Mouse (Mus musculus): ENCODE data around the gene Cdhr5. TPM values are rescaled to one million over a fixed set of nuclear protein-coding genes. Genes with fewer than 3 reads are reported as not detected.
A peak's percentile ranks its signal among the peaks of the same experiment; 100 is the strongest.

The Cdhr5 gene
- 14.4 and 16.5 TPM in 2 replicates for total RNA-seq (2021)
- long read RNA-seq, transcript Cdhr5-201 (14 exons, 2,133 nt): major isoform, 12 of 23 reads
- long read RNA-seq, partial matches to known transcripts: 10 of 23 reads
- long read RNA-seq, other reads (novel, unspliced or antisense): 0 of 23 reads

- no peak for DNase-seq
These were observed at the start of gene Cdhr5 for GRCm38 (mm10) chr7:141276546-141276945. Gene Cdhr5, minus strand, starts transcription at chr7:141276786.

GRCm38 (mm10) chr7:141324686-141325085 lies 48.1 kb upstream of the Cdhr5 start:
- no peak for DNase-seq

GRCm38 (mm10) chr7:141319446-141319845 lies 42.9 kb upstream of the Cdhr5 start:
- no peak for DNase-seq

- DNase-seq: no peak
These were observed 41.1 kb upstream of the Cdhr5 start for GRCm38 (mm10) chr7:141317619-141318132.

- peak; percentile 35 for DNase-seq
These were observed 39.4 kb upstream of the Cdhr5 start for GRCm38 (mm10) chr7:141315974-141316373.

- no peak for DNase-seq
These were observed 38.5 kb upstream of the Cdhr5 start for GRCm38 (mm10) chr7:141315076-141315475.

- DNase-seq: peak; percentile 49
These were observed 37.8 kb upstream of the Cdhr5 start for GRCm38 (mm10) chr7:141314416-141314815.

GRCm38 (mm10) chr7:141304537-141304936 lies 28.0 kb upstream of the Cdhr5 start:
- no peak for DNase-seq

- DNase-seq: no peak
These were observed 26.2 kb upstream of the Cdhr5 start for GRCm38 (mm10) chr7:141302702-141303268.

GRCm38 (mm10) chr7:141301386-141301785 lies 24.8 kb upstream of the Cdhr5 start:
- peak; percentile 39 for DNase-seq

- DNase-seq: no peak
These were observed 22.6 kb upstream of the Cdhr5 start for GRCm38 (mm10) chr7:141299175-141299574.

- DNase-seq: no peak
These were observed 21.5 kb upstream of the Cdhr5 start for GRCm38 (mm10) chr7:141297926-141298650.

GRCm38 (mm10) chr7:141294479-141294878 lies 17.9 kb upstream of the Cdhr5 start:
- DNase-seq: no peak

- peak; percentile 63 for DNase-seq
These were observed 17.4 kb upstream of the Cdhr5 start for GRCm38 (mm10) chr7:141293852-141294471.

GRCm38 (mm10) chr7:141292583-141293388 lies 16.2 kb upstream of the Cdhr5 start:
- no peak for DNase-seq

- DNase-seq: no peak
These were observed 15.5 kb upstream of the Cdhr5 start, which contains the start of gene Drd4 for GRCm38 (mm10) chr7:141291921-141292582. Gene Drd4, plus strand, starts transcription at chr7:141292006.

GRCm38 (mm10) chr7:141288042-141288441 lies 11.5 kb upstream of the Cdhr5 start:
- no peak for DNase-seq

GRCm38 (mm10) chr7:141282756-141283155 lies 6.2 kb upstream of the Cdhr5 start:
- no peak for DNase-seq

- no peak for DNase-seq
These were observed 4.9 kb upstream of the Cdhr5 start for GRCm38 (mm10) chr7:141281442-141281841.

GRCm38 (mm10) chr7:141278766-141279590 lies 2.4 kb upstream of the Cdhr5 start, which contains the start of gene Sct:
Gene Sct, minus strand, starts transcription at chr7:141279133.
- peak; percentile 23 for DNase-seq

All from adrenal gland, postnatal 25 days (tissue).